Mouse (Mus musculus): Measurements from ENCODE around the gene Zfp426. TPM values are rescaled to one million over a fixed set of nuclear protein-coding genes. Genes with fewer than 3 reads are reported as not detected.
A peak's percentile ranks its signal among the peaks of the same experiment; 100 is the strongest.

The Zfp426 gene
- polyA plus RNA-seq, 1 experiment from 2014 or later: 8.4 TPM

GRCm38 (mm10) chr9:20479396-20479795, 13.2 kb downstream of the Zfp426 start:
- Histone ChIP-seq H3K4me1 (ENCODE audit: control insufficient read depth, low read depth, low read length) (no peaks in the 10 kb centered on the region), H3K4me2 (ENCODE audit: low read depth, low read length) (no peak overlapping the region), H3K9me3 (replicated peaks; ENCODE audit: control insufficient read depth, low read length) (no peaks in the 10 kb centered on the region), H3K4me3 (ENCODE audit: low read depth, low read length) (no peak overlapping the region), H3K9ac (ENCODE audit: low read depth, low read length) (no peak overlapping the region), H3K27me3 (ENCODE audit: control insufficient read depth, insufficient read depth, low read depth, low read length) (no peaks in the 10 kb centered on the region), H3K27ac (ENCODE audit: low read length) (no peak overlapping the region), H3K36me3 (ENCODE audit: control insufficient read depth, insufficient read depth) (peaks cover 4% of the 10 kb centered on the region; the same call in 1 of the 2 replicates)
- no peak for ATAC-seq (ENCODE audit: low read depth)
- 84% methylated on average over 5 of the region's 5 CpGs for WGBS (ENCODE audit: insufficient replicate concordance)

GRCm38 (mm10) chr9:20476632-20477031, 15.9 kb downstream of the Zfp426 start:
- Histone ChIP-seq H3K4me1 (ENCODE audit: control insufficient read depth, low read depth, low read length) (no peaks in the 10 kb centered on the region), H3K27me3 (ENCODE audit: control insufficient read depth, insufficient read depth, low read depth, low read length) (no peaks in the 10 kb centered on the region), H3K27ac (ENCODE audit: low read length) (no peak overlapping the region), H3K4me2 (ENCODE audit: low read depth, low read length) (no peak overlapping the region), H3K4me3 (ENCODE audit: low read depth, low read length) (no peak overlapping the region), H3K36me3 (ENCODE audit: control insufficient read depth, insufficient read depth) (peaks cover 23% of the 10 kb centered on the region), H3K9me3 (replicated peaks; ENCODE audit: control insufficient read depth, low read length) (no peaks in the 10 kb centered on the region), H3K9ac (ENCODE audit: low read depth, low read length) (no peak overlapping the region)
- WGBS (ENCODE audit: insufficient replicate concordance): 69% methylated on average over 1 of the region's 1 CpGs
- no peak for ATAC-seq (ENCODE audit: low read depth)

- peak; percentile 30; the same call in 1 of the 2 replicates for ATAC-seq (ENCODE audit: low read depth)
- H3K4me3 ChIP-seq (ENCODE audit: low read depth, low read length): no peak overlapping the region
- no peak overlapping the region for H3K27ac ChIP-seq (ENCODE audit: low read length)
- no peak overlapping the region for H3K4me2 ChIP-seq (ENCODE audit: low read depth, low read length)
- H3K4me1 ChIP-seq (ENCODE audit: control insufficient read depth, low read depth, low read length): no peaks in the 10 kb centered on the region
- H3K36me3 ChIP-seq (ENCODE audit: control insufficient read depth, insufficient read depth): peaks cover 24% of the 10 kb centered on the region
- 51% methylated on average over 7 of the region's 7 CpGs for WGBS (ENCODE audit: insufficient replicate concordance)
- H3K27me3 ChIP-seq (ENCODE audit: control insufficient read depth, insufficient read depth, low read depth, low read length): no peaks in the 10 kb centered on the region
- no peak overlapping the region for H3K9ac ChIP-seq (ENCODE audit: low read depth, low read length)
- H3K9me3 ChIP-seq (replicated peaks; ENCODE audit: control insufficient read depth, low read length): no peaks in the 10 kb centered on the region
Observed at GRCm38 (mm10) chr9:20466761-20467442, 25.6 kb downstream of the Zfp426 start.

- Histone ChIP-seq H3K4me2 (ENCODE audit: low read depth, low read length) (peak within 1 kb of the TSS; percentile 91), H3K27ac (ENCODE audit: low read length) (peak within 1 kb of the TSS; percentile 72), H3K4me3 (ENCODE audit: low read depth, low read length) (peak within 1 kb of the TSS; percentile 76), H3K9me3 (replicated peaks; ENCODE audit: control insufficient read depth, low read length) (no peaks in the 10 kb centered on the region), H3K4me1 (ENCODE audit: control insufficient read depth, low read depth, low read length) (peaks cover 12% of the 10 kb centered on the region), H3K27me3 (ENCODE audit: control insufficient read depth, insufficient read depth, low read depth, low read length) (no peaks in the 10 kb centered on the region; the same call in 1 of the 2 replicates), H3K9ac (ENCODE audit: low read depth, low read length) (peak within 1 kb of the TSS; percentile 78), H3K36me3 (ENCODE audit: control insufficient read depth, insufficient read depth) (no peaks in the 10 kb centered on the region; the same call in 1 of the 2 replicates)
- WGBS (ENCODE audit: insufficient replicate concordance): under 1% methylated on average over 48 of the region's 48 CpGs
- peak; percentile 93 for ATAC-seq (ENCODE audit: low read depth)
Observed at GRCm38 (mm10) chr9:20459377-20460317, 32.9 kb downstream of the Zfp426 start, which contains the start of gene Zfp26. Gene Zfp26 (minus strand): TSS chr9:20460162.

- H3K4me3 ChIP-seq (ENCODE audit: low read depth, low read length): no peak overlapping the region
- H3K4me2 ChIP-seq (ENCODE audit: low read depth, low read length): no peak overlapping the region
- ATAC-seq (ENCODE audit: low read depth): no peak
- peaks cover 2% of the 10 kb centered on the region; the same call in 1 of the 2 replicates for H3K36me3 ChIP-seq (ENCODE audit: control insufficient read depth, insufficient read depth)
- H3K9me3 ChIP-seq (replicated peaks; ENCODE audit: control insufficient read depth, low read length): no peaks in the 10 kb centered on the region
- no peaks in the 10 kb centered on the region for H3K27me3 ChIP-seq (ENCODE audit: control insufficient read depth, insufficient read depth, low read depth, low read length)
- H3K9ac ChIP-seq (ENCODE audit: low read depth, low read length): no peak overlapping the region
- no peak overlapping the region for H3K27ac ChIP-seq (ENCODE audit: low read length)
- 78% methylated on average over 4 of the region's 4 CpGs for WGBS (ENCODE audit: insufficient replicate concordance)
- no peaks in the 10 kb centered on the region; the same call in none of the 2 replicates for H3K4me1 ChIP-seq (ENCODE audit: control insufficient read depth, low read depth, low read length)
Observed at GRCm38 (mm10) chr9:20453647-20454046, 38.9 kb downstream of the Zfp426 start.

- Histone ChIP-seq H3K9me3 (replicated peaks; ENCODE audit: control insufficient read depth, low read length) (no peaks in the 10 kb centered on the region), H3K36me3 (ENCODE audit: control insufficient read depth, insufficient read depth) (peaks cover 2% of the 10 kb centered on the region; the same call in 1 of the 2 replicates), H3K27ac (ENCODE audit: low read length) (no peak overlapping the region), H3K4me2 (ENCODE audit: low read depth, low read length) (no peak overlapping the region), H3K4me1 (ENCODE audit: control insufficient read depth, low read depth, low read length) (no peaks in the 10 kb centered on the region), H3K9ac (ENCODE audit: low read depth, low read length) (no peak overlapping the region), H3K27me3 (ENCODE audit: control insufficient read depth, insufficient read depth, low read depth, low read length) (no peaks in the 10 kb centered on the region), H3K4me3 (ENCODE audit: low read depth, low read length) (no peak overlapping the region)
- 80% methylated on average over 1 of the region's 1 CpGs for WGBS (ENCODE audit: insufficient replicate concordance)
- ATAC-seq (ENCODE audit: low read depth): no peak
Observed at GRCm38 (mm10) chr9:20451493-20451892, 41.1 kb downstream of the Zfp426 start.

- H3K36me3 ChIP-seq (ENCODE audit: control insufficient read depth, insufficient read depth): peaks cover 38% of the 10 kb centered on the region
- ATAC-seq (ENCODE audit: low read depth): peak; percentile 21; the same call in 1 of the 2 replicates
- no peak overlapping the region for H3K27ac ChIP-seq (ENCODE audit: low read length)
Observed at GRCm38 (mm10) chr9:20443183-20443783, 49.3 kb downstream of the Zfp426 start.

GRCm38 (mm10) chr9:20430004-20430403, 62.5 kb downstream of the Zfp426 start:
- H3K4me2 ChIP-seq (ENCODE audit: low read depth, low read length): no peak overlapping the region
- H3K27me3 ChIP-seq (ENCODE audit: control insufficient read depth, insufficient read depth, low read depth, low read length): no peaks in the 10 kb centered on the region
- H3K9ac ChIP-seq (ENCODE audit: low read depth, low read length): no peak overlapping the region
- no peak for ATAC-seq (ENCODE audit: low read depth)
- H3K9me3 ChIP-seq (replicated peaks; ENCODE audit: control insufficient read depth, low read length): no peaks in the 10 kb centered on the region
- H3K4me1 ChIP-seq (ENCODE audit: control insufficient read depth, low read depth, low read length): no peaks in the 10 kb centered on the region
- H3K27ac ChIP-seq (ENCODE audit: low read length): no peak overlapping the region
- WGBS (ENCODE audit: insufficient replicate concordance): 60% methylated on average over 3 of the region's 3 CpGs
- H3K36me3 ChIP-seq (ENCODE audit: control insufficient read depth, insufficient read depth): no peaks in the 10 kb centered on the region
- H3K4me3 ChIP-seq (ENCODE audit: low read depth, low read length): no peak overlapping the region

More at GRCm38 (mm10) chr9:20443183-20443783, 49.3 kb downstream of the Zfp426 start:
- Histone ChIP-seq H3K4me1 (ENCODE audit: control insufficient read depth, low read depth, low read length) (no peaks in the 10 kb centered on the region), H3K9me3 (replicated peaks; ENCODE audit: control insufficient read depth, low read length) (no peaks in the 10 kb centered on the region; the same call in 1 of the 2 replicates), H3K4me3 (ENCODE audit: low read depth, low read length) (no peak overlapping the region), H3K4me2 (ENCODE audit: low read depth, low read length) (no peak overlapping the region), H3K27me3 (ENCODE audit: control insufficient read depth, insufficient read depth, low read depth, low read length) (no peaks in the 10 kb centered on the region), H3K9ac (ENCODE audit: low read depth, low read length) (no peak overlapping the region)
- 73% methylated on average over 4 of the region's 4 CpGs for WGBS (ENCODE audit: insufficient replicate concordance)
